Comparison of ENCODE assay signal across 9 mouse cellular contexts in genomic region chr5:113280138-113280856, GRCm38 (mm10). TPM values are rescaled to one million over a fixed set of nuclear protein-coding genes. Genes with fewer than 3 reads are reported as not detected.
DNase-seq lines count a peak whose midpoint lies in the region; ATAC-seq and TF ChIP-seq lines count a peak whose summit lies in the region.
"Had no signal": no experiment of that assay in that cellular context is flagged by ENCODE, and none has a peak within 500 bp of the region (broad histone marks: within the 10 kb centered on the region; RNA-seq: fewer than 3 reads in every experiment).

No protein-coding gene starts in this region.

- intact Hi-C loops in heart, adult 2 months (cut with DNase I): no loop called here

- DNase-seq in heart, adult 2 months: no peak
- peak; percentile 31 for DNase-seq in fibroblast of lung, adult 2 months (ENCODE audit: low read depth)
- DNase-seq in kidney, postnatal 0 days (ENCODE audit: low spot score): peak; percentile 71
- peak; percentile 64 for DNase-seq in lung, postnatal 10 days
- DNase-seq in left cerebral cortex, adult 8-10 months (ENCODE audit: low spot score in 2 of 2): no peak
- DNase-seq in layer of hippocampus, adult 11-12 months (ENCODE audit: low spot score): no peak

- H3K4me3 ChIP-seq in heart, embryonic 12.5 days: peak overlapping the region; percentile 32
- H3K4me3 ChIP-seq in heart, adult 2 months: no peak overlapping the region
- H3K4me3 ChIP-seq in kidney, postnatal 0 days (replicated peaks; ENCODE audit: low read depth, low read length): peak overlapping the region; percentile 17; the same call in 1 of the 2 replicates
- H3K4me3 ChIP-seq in stomach, embryonic 16.5 days (replicated peaks; ENCODE audit: low read length): peak overlapping the region; percentile 16

- H3K79me2 ChIP-seq in heart, adult 2 months (replicated peaks; ENCODE audit: control insufficient read depth, insufficient read depth, low read length): no peaks in the 10 kb centered on the region

- no peak overlapping the region for H3K27ac ChIP-seq in heart, embryonic 12.5 days (ENCODE audit: poor library complexity, severe bottlenecking)
- H3K27ac ChIP-seq in heart, adult 2 months: no peak overlapping the region
- H3K27ac ChIP-seq in kidney, postnatal 0 days: no peak overlapping the region
- no peak overlapping the region for H3K27ac ChIP-seq in stomach, embryonic 16.5 days (ENCODE audit: low read length)

- TF ChIP-seq EP300 in heart, adult 2 months (IDR thresholded peaks at IDR 0.05; ENCODE audit: insufficient read depth, low read depth, low read length): no peak

- H3K27me3 ChIP-seq in heart, embryonic 12.5 days (replicated peaks): peaks cover 12% of the 10 kb centered on the region
- peaks cover 2% of the 10 kb centered on the region; the same call in 1 of the 2 replicates for H3K27me3 ChIP-seq in heart, adult 2 months (ENCODE audit: control insufficient read depth, insufficient read depth, low read length)
- H3K27me3 ChIP-seq in kidney, postnatal 0 days (ENCODE audit: insufficient read depth, low read length): no peaks in the 10 kb centered on the region
- H3K27me3 ChIP-seq in stomach, embryonic 16.5 days (ENCODE audit: control insufficient read depth, insufficient read depth, low read length): no peaks in the 10 kb centered on the region

- TF ChIP-seq POLR2A in heart, adult 2 months (IDR thresholded peaks at IDR 0.05; ENCODE audit: insufficient read depth, low read depth, low read length): no peak

- no peak overlapping the region for H3K9ac ChIP-seq in heart, embryonic 12.5 days
- no peak overlapping the region for H3K9ac ChIP-seq in heart, adult 2 months (ENCODE audit: low read depth, low read length)
- H3K9ac ChIP-seq in kidney, postnatal 0 days (ENCODE audit: low read depth, low read length): peak overlapping the region; percentile 35; the same call in 1 of the 2 replicates
- H3K9ac ChIP-seq in stomach, embryonic 16.5 days (ENCODE audit: low read length): 0 out of 2 replicates have a peak overlapping the region, but pooled peaks have one; percentile 16

- H3K4me1 ChIP-seq in heart, embryonic 12.5 days (replicated peaks): no peaks in the 10 kb centered on the region; the same call in 1 of the 2 replicates
- H3K4me1 ChIP-seq in heart, adult 2 months (ENCODE audit: control insufficient read depth, insufficient read depth, low read length): no peaks in the 10 kb centered on the region
- H3K4me1 ChIP-seq in kidney, postnatal 0 days (replicated peaks; ENCODE audit: insufficient read depth, low read length): no peaks in the 10 kb centered on the region
- H3K4me1 ChIP-seq in stomach, embryonic 16.5 days (ENCODE audit: control insufficient read depth, insufficient read depth, low read length): no peaks in the 10 kb centered on the region

- 25% methylated on average over 15 of the region's 15 CpGs for WGBS in heart, embryonic 12.5 days
- WGBS in heart, adult 2 months: 33% methylated on average over 15 of the region's 15 CpGs
- WGBS in kidney, postnatal 0 days: 29% methylated on average over 15 of the region's 15 CpGs
- 28% methylated on average over 15 of the region's 15 CpGs for WGBS in stomach, embryonic 16.5 days

- ATAC-seq in heart, embryonic 12.5 days (ENCODE audit: insufficient number of reproducible peaks, low FRiP score): peak; percentile 70
- ATAC-seq in kidney, postnatal 0 days (replicated peaks; ENCODE audit: low FRiP score, low read depth): peak; percentile 87
- ATAC-seq in stomach, embryonic 16.5 days (ENCODE audit: insufficient read depth, low FRiP score): peak; percentile 83

- H3K36me3 ChIP-seq in heart, embryonic 12.5 days: no peaks in the 10 kb centered on the region
- no peaks in the 10 kb centered on the region for H3K36me3 ChIP-seq in heart, adult 2 months (ENCODE audit: control insufficient read depth, insufficient read depth, low read length)
- no peaks in the 10 kb centered on the region for H3K36me3 ChIP-seq in kidney, postnatal 0 days (ENCODE audit: insufficient read depth, low read length)
- H3K36me3 ChIP-seq in stomach, embryonic 16.5 days (ENCODE audit: control insufficient read depth, insufficient read depth, low read length): no peaks in the 10 kb centered on the region

- no peak for TF ChIP-seq CTCF in heart, adult 2 months (IDR thresholded peaks at IDR 0.05)
- TF ChIP-seq CTCF in kidney, postnatal 0 days (IDR thresholded peaks at IDR 0.05; ENCODE audit: low read depth): no peak

- H3K9me3 ChIP-seq in heart, embryonic 12.5 days (replicated peaks): no peaks in the 10 kb centered on the region
- no peaks in the 10 kb centered on the region for H3K9me3 ChIP-seq in kidney, postnatal 0 days (replicated peaks; ENCODE audit: low read length)
- no peaks in the 10 kb centered on the region for H3K9me3 ChIP-seq in stomach, embryonic 16.5 days (replicated peaks; ENCODE audit: control insufficient read depth, low read length)

- peak overlapping the region; percentile 45 for H3K4me2 ChIP-seq in heart, embryonic 12.5 days
- peak overlapping the region; percentile 51 for H3K4me2 ChIP-seq in kidney, postnatal 0 days (ENCODE audit: low read length)
- H3K4me2 ChIP-seq in stomach, embryonic 16.5 days (ENCODE audit: low read depth, low read length): peak overlapping the region; percentile 24

RNA-seq across cellular contexts. Expression of gene Sgsm1, which starts 30.3 kb away (rescaled TPM):
- 2.4 and 3.0 TPM in 2 replicates for polyA plus RNA-seq in heart, embryonic 12.5 days (2016; fragmentation: Nextera tagmentation; extraction: Ambion mirVana)
- 1 to 10 TPM in 1 of 2 experiments, under 1 TPM in 1; 0.52 to 1.2 TPM for total RNA-seq in heart, adult 2 months (2021)
- polyA plus RNA-seq in heart, adult 2 months (2012; rRNA removed): 0.43 and 0.67 TPM in 2 replicates
- 3.4 and 3.7 TPM in 2 replicates for polyA plus RNA-seq in kidney, postnatal 0 days (2015; fragmentation: Nextera tagmentation; extraction: Ambion mirVana)
- 7.1 and 7.4 TPM in 2 replicates for polyA plus RNA-seq in stomach, embryonic 16.5 days (2015; fragmentation: Nextera tagmentation; extraction: Ambion mirVana)
- 100 to 1,000 TPM in 3 of 4 experiments, 10 to 100 TPM in 1; 84.7 to 123 (median 111) TPM for total RNA-seq in left cerebral cortex, adult 8-10 months (2022)

RNA-seq across cellular contexts. Expression of gene Tmem211, which starts 53.6 kb away (rescaled TPM):
- not detected in 2 replicates for polyA plus RNA-seq in heart, embryonic 12.5 days (2016; fragmentation: Nextera tagmentation; extraction: Ambion mirVana)
- total RNA-seq in heart, adult 2 months (2021): not detected
- not detected in 2 replicates for polyA plus RNA-seq in heart, adult 2 months (2012; rRNA removed)
- 0.12 and 0.22 TPM in 2 replicates for polyA plus RNA-seq in kidney, postnatal 0 days (2015; fragmentation: Nextera tagmentation; extraction: Ambion mirVana)
- 1.3 and 1.5 TPM in 2 replicates for polyA plus RNA-seq in stomach, embryonic 16.5 days (2015; fragmentation: Nextera tagmentation; extraction: Ambion mirVana)
- total RNA-seq in left cerebral cortex, adult 8-10 months (2022): not detected
- total RNA-seq: left cerebral cortex, postnatal 14 days had no signal

RNA-seq across cellular contexts. Expression of gene 2900026A02Rik, which starts 59.3 kb away (rescaled TPM):
- polyA plus RNA-seq in heart, embryonic 12.5 days (2016; fragmentation: Nextera tagmentation; extraction: Ambion mirVana): 20.0 and 22.8 TPM in 2 replicates
- 10 to 100 TPM; 19.2 to 21.4 TPM for total RNA-seq in heart, adult 2 months (2021)
- polyA plus RNA-seq in heart, adult 2 months (2012; rRNA removed): 18.0 and 24.5 TPM in 2 replicates
- 4.8 and 5.0 TPM in 2 replicates for polyA plus RNA-seq in kidney, postnatal 0 days (2015; fragmentation: Nextera tagmentation; extraction: Ambion mirVana)
- polyA plus RNA-seq in stomach, embryonic 16.5 days (2015; fragmentation: Nextera tagmentation; extraction: Ambion mirVana): 14.9 TPM in 2 replicates
- total RNA-seq in left cerebral cortex, adult 8-10 months (2022): 10 to 100 TPM; 33.9 to 38.7 (median 35.5) TPM

Comparison
In these comparisons a context has a peak if more than half of its experiments do, and no peak if none do; other contexts are left out.
1. H3K9ac ChIP-seq: peak in kidney, postnatal 0 days (single experiment) and stomach, embryonic 16.5 days (single experiment); none in heart, embryonic 12.5 days (single experiment) and heart, adult 2 months (single experiment).
2. DNase-seq: peak in fibroblast of lung, adult 2 months (single experiment), kidney, postnatal 0 days (single experiment) and lung, postnatal 10 days (single experiment); none in heart, adult 2 months (0 of 2), left cerebral cortex, adult 8-10 months (0 of 2) and layer of hippocampus, adult 11-12 months (single experiment).
3. Peak in every context shown above with its lines, with median percentiles within 50 percentile points of each other: ATAC-seq and H3K4me2 ChIP-seq.